Mouse (Mus musculus) limb, embryonic 11.5 days (tissue): ENCODE data around the gene Kctd2. TPM values are rescaled to one million over a fixed set of nuclear protein-coding genes. Genes with fewer than 3 reads are reported as not detected.

Source experiments
- ATAC-seq: fragments of 200-750 bp; cut with Nextera tagmentation; 2 replicates; pipeline ENCODE4 v1.8.0; 2017; ENCODE audit warnings: low read depth; ENCODE audit not compliant: insufficient number of reproducible peaks, low FRiP score, low TSS enrichment
- DNase-seq: peaks from one replicate; pipeline ENCODE4 v3.0.0-alpha.2; 2015; ENCODE audit warnings: low spot score
- H3K27ac ChIP-seq: fragments of 300-500 bp; sonication (generic); replicated peaks from 2 replicates; pipeline ENCODE4 v1.5.1; 2014; ENCODE audit warnings: low read depth, mild to moderate bottlenecking, low read length
- H3K27me3 ChIP-seq: fragments of 300-500 bp; sonication (generic); 2 replicates; pipeline ENCODE4 v1.6.1; 2014; ENCODE audit warnings: mild to moderate bottlenecking, low read length, mixed read lengths; ENCODE audit not compliant: control insufficient read depth, insufficient read depth
- H3K36me3 ChIP-seq: fragments of 300-500 bp; sonication (generic); 2 replicates; pipeline ENCODE4 v1.6.1; 2014; ENCODE audit warnings: mild to moderate bottlenecking, low read length, moderate library complexity, mixed read lengths; ENCODE audit not compliant: control insufficient read depth, insufficient read depth
- H3K4me1 ChIP-seq: fragments of 300-500 bp; sonication (generic); 2 replicates; pipeline ENCODE4 v1.6.1; 2014; ENCODE audit warnings: low read length, mixed read lengths; ENCODE audit not compliant: control insufficient read depth, insufficient read depth
- H3K4me2 ChIP-seq: fragments of 300-500 bp; sonication (generic); 2 replicates; pipeline ENCODE4 v1.6.1; 2014; ENCODE audit warnings: low read depth, mild to moderate bottlenecking, moderate library complexity; ENCODE audit not compliant: severe bottlenecking
- H3K4me3 ChIP-seq: fragments of 300-500 bp; sonication (generic); 2 replicates; pipeline ENCODE4 v1.5.1; 2014; ENCODE audit warnings: low read depth, low read length
- H3K9ac ChIP-seq: fragments of 300-500 bp; sonication (generic); 2 replicates; pipeline ENCODE4 v1.6.1; 2014; ENCODE audit warnings: mild to moderate bottlenecking, low read length
- H3K9me3 ChIP-seq: fragments of 300-500 bp; sonication (generic); 2 replicates; pipeline ENCODE4 v1.6.1; 2016; ENCODE audit warnings: low read length; ENCODE audit not compliant: control insufficient read depth
- WGBS: fragments of 180-500 bp; shearing (Covaris S2); extraction: QIAGEN DNeasy Blood & Tissue Kit; methylation state at CpG from one replicate; pipeline ENCODE4 v1.1.7; 2014; 5-methylcytosine and 5-hydroxymethylcytosine counted together
- polyA plus RNA-seq: library from polyadenylated mRNA; unstranded; fragments of >200 nt; fragmentation: Nextera tagmentation; extraction: Ambion mirVana; gene quantifications from 2 replicates; pipeline ENCODE4 v1.2.1, GENCODE M21; 2014

Kctd2 gene
- polyA plus RNA-seq, 1 experiment from 2014 or later = 17.6 TPM

DNA sequence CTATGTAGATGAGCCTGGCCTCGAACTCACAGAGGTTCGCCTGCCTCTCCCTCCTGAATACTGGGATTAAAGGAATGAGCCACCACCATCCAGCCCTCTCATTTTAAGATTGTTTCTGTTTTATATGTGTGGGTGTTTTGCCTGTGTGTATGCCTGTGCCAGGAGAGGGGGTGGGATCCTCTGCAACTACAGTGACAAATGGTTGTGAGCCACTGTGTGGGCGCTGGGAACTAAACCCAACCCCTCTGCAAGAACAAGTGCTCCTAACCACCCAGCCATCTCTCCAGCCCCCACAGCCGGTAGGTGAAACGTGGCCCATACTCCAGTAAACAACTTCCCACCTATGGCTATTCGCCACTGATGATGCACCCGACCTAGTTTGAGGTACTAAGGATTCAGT lies 28.6 kb upstream of the Kctd2 start:
- WGBS = 94% methylated on average over 7 of the region's 7 CpGs
- Histone ChIP-seq H3K4me1 (no peaks in the 10 kb centered on the region), H3K9ac (no peak overlapping the region), H3K27me3 (no peaks in the 10 kb centered on the region), H3K4me3 (no peak overlapping the region), H3K9me3 (no peaks in the 10 kb centered on the region), H3K4me2 (no peak overlapping the region), H3K27ac (no peak overlapping the region), H3K36me3 (peaks cover 11% of the 10 kb centered on the region)
- DNase-seq (no peak), ATAC-seq (no peak)

DNA sequence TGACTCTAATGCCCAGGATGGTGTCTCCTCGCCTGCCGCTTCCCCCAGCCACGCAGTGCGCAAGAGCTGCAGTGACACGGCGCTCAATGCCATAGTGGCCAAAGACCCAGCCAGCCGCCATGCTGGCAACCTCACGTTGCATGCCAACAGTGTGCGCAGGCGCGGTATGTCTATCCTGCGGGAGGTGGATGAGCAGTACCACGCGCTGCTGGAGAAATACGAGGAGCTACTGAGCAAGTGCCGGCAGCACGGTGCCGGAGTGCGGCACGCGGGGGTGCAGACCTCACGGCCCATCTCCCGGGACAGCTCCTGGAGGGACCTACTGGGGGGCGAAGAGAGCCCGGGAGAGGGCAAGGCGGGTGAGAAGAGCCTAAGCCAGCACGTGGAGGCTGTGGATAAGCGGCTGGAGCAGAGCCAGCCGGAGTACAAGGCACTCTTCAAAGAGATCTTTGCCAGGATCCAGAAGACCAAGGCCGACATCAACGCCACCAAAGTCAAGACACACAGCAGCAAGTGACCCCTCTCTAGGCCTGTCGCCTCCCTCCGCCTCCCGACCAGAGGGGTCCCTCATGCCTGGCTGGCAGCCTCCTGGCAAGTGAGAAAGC lies 26.1 kb upstream of the Kctd2 start:
- H3K36me3 ChIP-seq = peaks cover 11% of the 10 kb centered on the region
- no peak overlapping the region for H3K9ac ChIP-seq
- no peak overlapping the region for H3K4me2 ChIP-seq
- H3K4me3 ChIP-seq = no peak overlapping the region
- H3K9me3 ChIP-seq = no peaks in the 10 kb centered on the region
- DNase-seq (peak; percentile 36), ATAC-seq (no peak)
- no peak overlapping the region for H3K27ac ChIP-seq
- 54% methylated on average over 34 of the region's 34 CpGs for WGBS
- H3K4me1 ChIP-seq = no peaks in the 10 kb centered on the region
- no peaks in the 10 kb centered on the region for H3K27me3 ChIP-seq

- DNase-seq (no peak), ATAC-seq (no peak)
- Histone ChIP-seq H3K4me3 (no peak overlapping the region), H3K36me3 (peaks cover 4% of the 10 kb centered on the region; the same call in 1 of the 2 replicates), H3K4me1 (no peaks in the 10 kb centered on the region), H3K9ac (no peak overlapping the region), H3K9me3 (no peaks in the 10 kb centered on the region), H3K27ac (no peak overlapping the region), H3K27me3 (no peaks in the 10 kb centered on the region), H3K4me2 (no peak overlapping the region)
- 76% methylated on average over 7 of the region's 7 CpGs for WGBS
Measured at GRCm38 (mm10) chr11:115398085-115398484, 21.8 kb upstream of the Kctd2 start.

DNA sequence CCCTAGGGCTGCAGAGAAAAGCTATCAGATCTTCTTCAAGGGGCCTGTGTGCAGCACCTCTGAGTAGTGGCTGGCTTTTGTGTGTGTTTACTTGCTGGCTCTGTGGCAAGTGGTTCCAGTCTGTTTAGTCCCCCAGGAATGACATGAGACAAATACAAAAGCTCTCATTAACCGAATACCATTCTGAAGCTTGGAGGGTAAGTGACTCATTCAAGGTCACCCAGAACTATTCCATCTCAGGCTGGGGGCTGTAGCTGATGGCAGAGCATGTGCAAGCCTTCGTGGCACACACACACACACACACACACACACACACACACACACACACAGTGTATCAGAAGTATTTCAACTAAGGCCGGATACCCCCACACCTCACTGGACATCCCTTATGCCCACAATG lies 19.8 kb upstream of the Kctd2 start:
- Histone ChIP-seq H3K36me3 (no peaks in the 10 kb centered on the region), H3K4me3 (no peak overlapping the region), H3K27me3 (no peaks in the 10 kb centered on the region), H3K4me1 (no peaks in the 10 kb centered on the region), H3K4me2 (no peak overlapping the region), H3K9me3 (no peaks in the 10 kb centered on the region), H3K9ac (no peak overlapping the region), H3K27ac (no peak overlapping the region)
- WGBS = 87% methylated on average over 3 of the region's 3 CpGs
- no peak for DNase-seq
- ATAC-seq = no peak

DNA sequence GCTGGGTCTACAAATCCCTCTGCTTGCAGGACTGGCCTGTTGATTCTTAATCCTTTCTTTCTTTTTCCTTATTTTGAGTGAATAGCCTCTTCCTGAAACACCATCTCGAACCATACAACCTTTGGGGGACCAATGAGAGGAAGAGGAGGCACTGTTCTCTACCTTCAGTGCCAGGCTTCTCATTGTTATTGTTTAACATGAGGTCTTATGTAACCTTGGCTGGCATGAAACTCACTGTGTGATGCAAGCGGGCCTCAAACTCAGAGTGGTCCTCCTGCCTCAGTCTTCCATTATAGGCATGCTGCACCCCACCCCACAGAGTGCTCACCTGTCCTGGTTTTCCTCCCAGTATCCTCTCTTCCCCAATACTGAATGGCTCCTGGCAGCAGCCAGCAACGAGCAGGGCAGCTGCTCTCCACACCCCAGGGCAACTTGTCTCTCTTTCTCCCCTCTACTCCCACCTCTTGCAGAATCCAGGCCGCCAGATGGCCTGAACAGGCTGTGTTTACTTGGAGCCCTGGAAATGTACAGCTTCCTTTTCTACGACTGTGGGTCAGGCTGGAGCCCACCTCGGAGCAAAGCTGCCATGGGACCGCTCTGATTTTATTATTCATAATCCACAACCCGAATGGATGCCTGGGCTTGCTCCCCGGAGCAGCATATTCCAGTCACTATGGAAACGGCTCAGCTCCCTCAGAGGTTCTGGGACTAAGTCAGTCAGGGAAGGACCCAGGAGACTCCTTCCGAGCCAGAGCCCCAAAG lies 19.1 kb upstream of the Kctd2 start:
- Histone ChIP-seq H3K9me3 (no peaks in the 10 kb centered on the region), H3K36me3 (no peaks in the 10 kb centered on the region), H3K27me3 (no peaks in the 10 kb centered on the region), H3K9ac (no peak overlapping the region), H3K27ac (no peak overlapping the region), H3K4me1 (no peaks in the 10 kb centered on the region), H3K4me2 (no peak overlapping the region), H3K4me3 (no peak overlapping the region)
- ATAC-seq (no peak), DNase-seq (no peak)
- WGBS = 58% methylated on average over 11 of the region's 11 CpGs

DNA sequence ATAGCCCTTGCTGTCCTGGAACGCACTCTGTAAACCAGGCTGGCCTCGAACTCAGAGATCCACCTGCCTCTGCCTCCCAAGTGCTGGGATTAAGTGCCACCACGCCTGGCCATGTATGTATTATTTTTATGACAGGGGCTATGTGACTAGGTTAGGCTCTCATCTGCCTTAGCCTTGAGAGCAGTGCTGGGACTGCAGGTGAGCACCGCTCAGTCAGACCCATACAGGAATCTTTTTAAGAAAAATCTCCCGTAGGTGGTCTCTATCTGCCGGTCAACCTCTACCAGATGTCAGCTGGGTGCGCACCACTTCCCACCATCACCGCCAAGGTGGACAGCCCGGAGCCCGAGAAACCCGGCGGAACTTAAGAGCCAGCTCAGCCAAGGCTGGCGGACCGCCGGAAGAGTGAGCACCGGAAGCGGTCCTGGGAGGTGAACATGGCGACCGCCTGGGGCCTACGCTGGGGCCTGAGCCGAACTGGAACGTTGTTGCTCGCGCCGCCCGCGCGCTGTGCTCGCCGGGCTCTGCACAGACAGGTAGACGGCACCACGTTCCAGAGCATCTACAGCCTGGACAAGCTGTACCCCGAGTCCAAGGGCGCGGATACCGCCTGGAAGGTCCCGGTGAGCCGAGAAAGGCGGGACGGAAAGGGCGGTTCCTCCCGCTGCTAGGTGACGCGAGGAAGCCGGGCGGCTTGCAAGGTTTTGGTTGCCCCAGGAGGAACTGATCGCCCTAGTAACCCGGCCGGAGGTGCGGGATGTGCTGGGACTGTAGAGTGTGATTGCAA lies 16.4 kb upstream of the Kctd2 start, which contains the start of gene Mrpl58:
Mrpl58 (plus strand) TSS at position 415 of the 787 bp plus-strand sequence.
- no peaks in the 10 kb centered on the region for H3K27me3 ChIP-seq
- H3K36me3 ChIP-seq = peaks cover 4% of the 10 kb centered on the region; the same call in 1 of the 2 replicates
- no peaks in the 10 kb centered on the region for H3K4me1 ChIP-seq
- peak within 1 kb of the TSS; percentile 59 for H3K4me2 ChIP-seq
- H3K9ac ChIP-seq = peak within 1 kb of the TSS; percentile 96
- peak within 1 kb of the TSS; percentile 81 for H3K27ac ChIP-seq
- H3K9me3 ChIP-seq = no peaks in the 10 kb centered on the region
- peak within 1 kb of the TSS; percentile 77 for H3K4me3 ChIP-seq
- DNase-seq = peak; percentile 89
- ATAC-seq = peak; percentile 92
- WGBS = 4% methylated on average over 50 of the region's 50 CpGs

DNA sequence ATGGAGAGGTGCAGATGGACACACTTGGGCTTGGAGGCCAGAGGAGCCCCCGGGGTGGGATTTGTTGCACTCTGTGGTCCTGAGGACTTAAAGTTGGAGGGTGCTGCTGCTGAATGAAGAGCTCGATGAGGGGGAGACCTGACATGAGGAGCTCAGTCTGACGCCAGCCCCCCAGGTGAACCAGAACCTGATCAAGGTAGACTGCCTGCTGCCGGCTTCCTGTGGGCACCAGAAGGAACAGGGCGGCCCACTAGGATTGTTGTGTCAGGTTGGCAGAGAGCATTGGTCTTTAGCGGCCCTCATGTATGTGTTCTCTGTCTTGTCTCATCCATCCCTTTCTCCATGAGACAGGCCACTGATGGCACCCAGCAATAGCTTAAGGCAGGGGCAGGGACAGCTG lies 14.2 kb upstream of the Kctd2 start:
- no peak overlapping the region for H3K4me3 ChIP-seq
- DNase-seq (no peak), ATAC-seq (no peak)
- H3K9ac ChIP-seq = no peak overlapping the region
- no peak overlapping the region for H3K4me2 ChIP-seq
- peaks cover under 1% of the 10 kb centered on the region; the same call in 1 of the 2 replicates for H3K4me1 ChIP-seq
- peaks cover 7% of the 10 kb centered on the region for H3K36me3 ChIP-seq
- no peak overlapping the region for H3K27ac ChIP-seq
- 95% methylated on average over 6 of the region's 6 CpGs for WGBS
- H3K9me3 ChIP-seq = no peaks in the 10 kb centered on the region
- no peaks in the 10 kb centered on the region for H3K27me3 ChIP-seq

- Histone ChIP-seq H3K4me3 (no peak overlapping the region), H3K36me3 (peaks cover 8% of the 10 kb centered on the region), H3K4me2 (no peak overlapping the region), H3K27me3 (no peaks in the 10 kb centered on the region), H3K9me3 (no peaks in the 10 kb centered on the region), H3K9ac (no peak overlapping the region), H3K4me1 (peaks cover 10% of the 10 kb centered on the region), H3K27ac (no peak overlapping the region)
- ATAC-seq (no peak), DNase-seq (no peak)
- WGBS = 97% methylated on average over 17 of the region's 17 CpGs
Measured at GRCm38 (mm10) chr11:115406858-115407401, 13.0 kb upstream of the Kctd2 start.
